In genomic region chr10:79897316-79898245, GRCm38 (mm10) we compare ENCODE assay signal across 16 mouse cellular contexts. TPM values are rescaled to one million over a fixed set of nuclear protein-coding genes. Genes with fewer than 3 reads are reported as not detected.
A peak's percentile ranks its signal among the peaks of the same experiment; 100 is the strongest.
DNase-seq lines count a peak whose midpoint lies in the region; ATAC-seq lines count a peak whose summit lies in the region.
"Had no signal": no experiment of that assay in that cellular context is flagged by ENCODE, and none has a peak within 500 bp of the region (broad histone marks: within the 10 kb centered on the region; RNA-seq: fewer than 3 reads in every experiment).

No protein-coding gene starts in this region.

- peak; percentile 52 for ATAC-seq in liver, embryonic 11.5 days (replicated peaks; ENCODE audit: low FRiP score)
- ATAC-seq in midbrain, embryonic 11.5 days (ENCODE audit: low FRiP score) = no peak

- H3K4me2 ChIP-seq in liver, embryonic 11.5 days = peak overlapping the region; percentile 26
- H3K4me2 ChIP-seq in midbrain, embryonic 11.5 days = no peak overlapping the region

- H3K27me3 ChIP-seq in liver, embryonic 11.5 days (replicated peaks; ENCODE audit: control insufficient read depth, insufficient read depth, low read length) = no peaks in the 10 kb centered on the region
- peaks cover 2% of the 10 kb centered on the region; the same call in 1 of the 2 replicates for H3K27me3 ChIP-seq in midbrain, embryonic 11.5 days (ENCODE audit: control insufficient read depth, insufficient read depth, low read length)

- no peaks in the 10 kb centered on the region for H3K9me3 ChIP-seq in liver, embryonic 11.5 days (ENCODE audit: control insufficient read depth, low read length)
- no peaks in the 10 kb centered on the region for H3K9me3 ChIP-seq in midbrain, embryonic 11.5 days (ENCODE audit: control insufficient read depth, low read length)

- 52% methylated on average over 20 of the region's 20 CpGs for WGBS in liver, embryonic 11.5 days
- WGBS in midbrain, embryonic 11.5 days = 55% methylated on average over 20 of the region's 20 CpGs

- H3K9ac ChIP-seq in liver, embryonic 11.5 days (ENCODE audit: low read depth, low read length) = no peak overlapping the region
- H3K9ac ChIP-seq in midbrain, embryonic 11.5 days (ENCODE audit: low read length) = no peak overlapping the region

- no peak overlapping the region for H3K4me3 ChIP-seq in liver, embryonic 11.5 days (ENCODE audit: low read depth, low read length)
- no peak overlapping the region for H3K4me3 ChIP-seq in midbrain, embryonic 11.5 days (ENCODE audit: low read depth, low read length)

- H3K36me3 ChIP-seq in liver, embryonic 11.5 days (ENCODE audit: control insufficient read depth, insufficient read depth, low read length) = peaks cover 25% of the 10 kb centered on the region
- peaks cover 6% of the 10 kb centered on the region for H3K36me3 ChIP-seq in midbrain, embryonic 11.5 days (ENCODE audit: control insufficient read depth, insufficient read depth, low read length)

- 0 out of 2 replicates have a peak overlapping the region, but pooled peaks have one; percentile 14 for H3K27ac ChIP-seq in liver, embryonic 11.5 days (ENCODE audit: low read depth, low read length)
- no peak overlapping the region for H3K27ac ChIP-seq in midbrain, embryonic 11.5 days (ENCODE audit: low read depth, low read length)

- peak; percentile 38 for DNase-seq in adrenal gland, postnatal 10 days
- no peak for DNase-seq in adrenal gland, adult 2 months
- peak; percentile 28 to 46 for DNase-seq in B cell, adult 2 months
- DNase-seq in induced T-regulatory cell, adult 2 months (ENCODE audit: low read depth) = peak; percentile 70
- no peak for DNase-seq in liver, embryonic 11.5 days (ENCODE audit: low spot score)
- DNase-seq in ovary, postnatal 14 days (ENCODE audit: low spot score) = no peak
- no peak for DNase-seq in midbrain, embryonic 11.5 days (ENCODE audit: low spot score, missing footprints)
- DNase-seq in spleen, postnatal 4 days (ENCODE audit: low spot score in 2 of 2) = no peak
- DNase-seq: adrenal gland, postnatal 25 days; heart, adult 11 months; heart, postnatal 4 days had no signal

- H3K4me1 ChIP-seq in liver, embryonic 11.5 days (replicated peaks; ENCODE audit: control insufficient read depth, insufficient read depth, low read length) = peaks cover 6% of the 10 kb centered on the region
- H3K4me1 ChIP-seq in midbrain, embryonic 11.5 days (ENCODE audit: control insufficient read depth, insufficient read depth, low read length) = peaks cover 13% of the 10 kb centered on the region

RNA-seq across cellular contexts. Expression of gene Cfd, which starts 6.9 kb away (rescaled TPM):
- 100 to 1,000 TPM; 316 to 348 TPM for total RNA-seq in adrenal gland, postnatal 10 days (2021)
- 1,000 to 10,000 TPM; 2,358 to 4,405 TPM for total RNA-seq in adrenal gland, adult 2 months (2021)
- polyA plus RNA-seq in adrenal gland, adult 2 months (2012; rRNA removed) = 4,988 and 13,425 TPM in 2 replicates
- not detected in 2 replicates for polyA plus RNA-seq in liver, embryonic 11.5 days (2014; fragmentation: Nextera tagmentation; extraction: Ambion mirVana)
- polyA plus RNA-seq in midbrain, embryonic 11.5 days (2014; fragmentation: Nextera tagmentation; extraction: Ambion mirVana) = not detected in 2 replicates
- total RNA-seq: layer of hippocampus, postnatal 10 days; megakaryocyte, adult 5-6 weeks had no signal
- polyA plus RNA-seq: embryonic facial prominence, embryonic 14.5 days; stomach, embryonic 14.5 days had no signal

RNA-seq across cellular contexts. Expression of gene Med16, which starts 11.1 kb away (rescaled TPM):
- 10 to 100 TPM; 48.1 to 50.8 TPM for total RNA-seq in adrenal gland, postnatal 10 days (2021)
- total RNA-seq in adrenal gland, adult 2 months (2021) = 10 to 100 TPM; 38.4 to 43.0 TPM
- 126 and 132 TPM in 2 replicates for polyA plus RNA-seq in adrenal gland, adult 2 months (2012; rRNA removed)
- 32.6 and 37.4 TPM in 2 replicates for polyA plus RNA-seq in liver, embryonic 11.5 days (2014; fragmentation: Nextera tagmentation; extraction: Ambion mirVana)
- polyA plus RNA-seq in midbrain, embryonic 11.5 days (2014; fragmentation: Nextera tagmentation; extraction: Ambion mirVana) = 39.7 and 45.7 TPM in 2 replicates

RNA-seq across cellular contexts. Expression of gene Elane, which starts 11.5 kb away (rescaled TPM):
- total RNA-seq in adrenal gland, postnatal 10 days (2021) = 1 to 10 TPM; 2.1 to 2.3 TPM
- total RNA-seq in adrenal gland, adult 2 months (2021) = under 1 TPM; 0.49 to 0.79 TPM
- 0.34 and 1.1 TPM in 2 replicates for polyA plus RNA-seq in adrenal gland, adult 2 months (2012; rRNA removed)
- polyA plus RNA-seq in liver, embryonic 11.5 days (2014; fragmentation: Nextera tagmentation; extraction: Ambion mirVana) = 11.1 and 11.8 TPM in 2 replicates
- 0.18 TPM in 1 of 2 replicates, not detected in the other for polyA plus RNA-seq in midbrain, embryonic 11.5 days (2014; fragmentation: Nextera tagmentation; extraction: Ambion mirVana)
- total RNA-seq: adrenal gland, postnatal 25 days; heart, postnatal 4 days; layer of hippocampus, postnatal 10 days had no signal

RNA-seq across cellular contexts. Expression of gene Gm26602, which starts 13.1 kb away (rescaled TPM):
- not detected for total RNA-seq in adrenal gland, postnatal 10 days (2021)
- total RNA-seq in adrenal gland, adult 2 months (2021) = not detected
- polyA plus RNA-seq in adrenal gland, adult 2 months (2012; rRNA removed) = not detected in 2 replicates
- 7.4 TPM in 1 of 2 replicates, not detected in the other for polyA plus RNA-seq in liver, embryonic 11.5 days (2014; fragmentation: Nextera tagmentation; extraction: Ambion mirVana)
- 20.6 and 25.6 TPM in 2 replicates for polyA plus RNA-seq in midbrain, embryonic 11.5 days (2014; fragmentation: Nextera tagmentation; extraction: Ambion mirVana)
- total RNA-seq: adrenal gland, postnatal 25 days; heart, postnatal 4 days; layer of hippocampus, postnatal 10 days; megakaryocyte, adult 5-6 weeks had no signal
- polyA plus RNA-seq: limb, embryonic 14.5 days had no signal

RNA-seq across cellular contexts. Expression of gene Kiss1r, which starts 19.2 kb away (rescaled TPM):
- 1 to 10 TPM in 1 of 2 experiments, under 1 TPM in 1; 0.69 to 1.8 TPM for total RNA-seq in adrenal gland, postnatal 10 days (2021)
- total RNA-seq in adrenal gland, adult 2 months (2021) = 1 to 10 TPM; 1.4 TPM
- 11.8 and 15.1 TPM in 2 replicates for polyA plus RNA-seq in adrenal gland, adult 2 months (2012; rRNA removed)
- polyA plus RNA-seq in liver, embryonic 11.5 days (2014; fragmentation: Nextera tagmentation; extraction: Ambion mirVana) = 0.66 and 0.75 TPM in 2 replicates
- 0.34 and 0.61 TPM in 2 replicates for polyA plus RNA-seq in midbrain, embryonic 11.5 days (2014; fragmentation: Nextera tagmentation; extraction: Ambion mirVana)

Comparison
In these comparisons a context has a peak if more than half of its experiments do, and no peak if none do; other contexts are left out.
1. DNase-seq: peak in adrenal gland, postnatal 10 days (single experiment), B cell, adult 2 months (2 of 2) and induced T-regulatory cell, adult 2 months (single experiment); none in adrenal gland, adult 2 months (single experiment), liver, embryonic 11.5 days (single experiment), ovary, postnatal 14 days (single experiment), midbrain, embryonic 11.5 days (single experiment) and spleen, postnatal 4 days (0 of 2).
2. RNA of gene Cfd, which starts 6.9 kb away (polyA plus RNA-seq): 4,988 to 13,425 TPM in adrenal gland, adult 2 months; not detected in liver, embryonic 11.5 days and not detected in midbrain, embryonic 11.5 days; every median in the first group is over 1,000 times any median in the second.